Mouse (Mus musculus) ES-Bruce4 (cell line): Measurements from ENCODE around the gene Ufd1.

Source experiments
- CTCF ChIP-seq: IDR thresholded peaks from one replicate; pipeline ENCODE4 v1.8.1; 2011; ENCODE audit warnings: low read depth, low read length
- EP300 ChIP-seq: IDR thresholded peaks from 2 replicates; pipeline ENCODE4 v1.6.1; 2011; ENCODE audit warnings: low read depth, low read length; ENCODE audit not compliant: insufficient read depth

- no peak for TF ChIP-seq CTCF
- no peak for TF ChIP-seq EP300
Observed at GRCm38 (mm10) chr16:18796645-18797044, 14.9 kb upstream of the Ufd1 start.
